Mouse (Mus musculus): ENCODE results near the gene Dennd6a. TPM values are rescaled to one million over a fixed set of nuclear protein-coding genes. Genes with fewer than 3 reads are reported as not detected.

Gene Dennd6a
- polyA plus RNA-seq, 1 experiment, result not detected

DNA sequence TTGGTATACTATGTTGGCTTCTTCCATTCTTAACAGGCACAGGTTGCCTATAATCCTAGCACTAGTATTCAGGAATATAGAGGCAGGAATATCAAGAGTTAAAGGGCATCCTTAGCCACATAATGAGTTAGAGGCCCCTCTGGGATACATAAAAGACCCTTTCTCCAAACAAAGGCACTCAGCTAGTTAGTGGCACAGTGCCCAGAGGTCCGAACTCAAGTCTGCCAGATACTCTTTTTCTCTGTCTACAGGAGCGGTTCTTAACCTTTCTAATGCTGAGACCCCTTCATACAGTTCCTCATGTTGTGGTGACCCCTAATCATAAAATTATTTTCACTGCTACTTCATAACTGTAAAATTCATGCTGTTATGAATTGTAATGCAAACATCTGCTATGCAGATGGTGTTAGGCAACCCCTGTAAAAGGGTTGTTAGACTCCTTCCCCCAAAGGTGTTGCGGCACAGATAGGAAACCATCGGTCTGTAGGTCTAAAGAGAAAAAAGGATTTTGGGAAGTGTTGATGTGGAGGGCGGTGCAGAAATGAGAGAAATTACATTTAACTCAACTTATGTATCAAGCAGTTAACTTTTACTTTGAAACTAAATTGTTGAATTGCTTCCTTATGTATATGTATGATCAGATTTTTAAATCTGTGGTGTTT is 72.5 kb downstream of the Dennd6a start:
- TF ChIP-seq POLR2A (IDR thresholded peaks at IDR 0.05; ENCODE audit: insufficient read depth, low read depth, low read length) (no peak), CTCF (IDR thresholded peaks at IDR 0.05; ENCODE audit: insufficient read depth, low read depth, low read length) (no peak)
- Histone ChIP-seq H3K4me1 (ENCODE audit: control insufficient read depth, insufficient read depth, low read length) (no peaks in the 10 kb centered on the region), H3K27ac (ENCODE audit: insufficient read depth, low read depth, low read length) (no peak overlapping the region), H3K4me3 (ENCODE audit: insufficient read depth, low read depth, low read length) (no peak overlapping the region)
- 43% methylated on average over 5 of the region's 5 CpGs for WGBS

DNA sequence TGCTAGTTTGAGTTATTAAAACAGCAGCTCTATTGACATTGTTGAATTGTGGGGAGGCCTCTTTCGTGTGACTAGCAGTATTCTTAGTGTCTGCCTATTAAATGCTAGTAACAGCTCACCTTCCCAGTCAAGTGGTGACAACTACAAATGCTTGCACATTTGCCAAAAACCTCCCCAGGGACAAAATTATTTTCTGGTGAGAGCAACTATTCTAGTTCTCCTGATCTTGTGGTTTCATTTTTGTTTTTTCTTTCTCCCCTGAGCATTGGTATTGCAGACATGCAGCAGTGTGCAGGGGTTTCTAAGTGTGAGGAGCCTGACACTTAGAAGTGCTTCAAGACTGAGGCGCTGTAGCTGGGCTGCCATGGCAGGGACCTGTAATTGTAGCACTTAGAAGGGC is 74.2 kb downstream of the Dennd6a start:
- WGBS, result 54% methylated on average over 2 of the region's 2 CpGs
- TF ChIP-seq POLR2A (IDR thresholded peaks at IDR 0.05; ENCODE audit: insufficient read depth, low read depth, low read length) (no peak), CTCF (IDR thresholded peaks at IDR 0.05; ENCODE audit: insufficient read depth, low read depth, low read length) (no peak)
- H3K4me1 ChIP-seq (ENCODE audit: control insufficient read depth, insufficient read depth, low read length), result no peaks in the 10 kb centered on the region
- H3K27ac ChIP-seq (ENCODE audit: insufficient read depth, low read depth, low read length), result no peak overlapping the region
- H3K4me3 ChIP-seq (ENCODE audit: insufficient read depth, low read depth, low read length), result no peak overlapping the region

DNA sequence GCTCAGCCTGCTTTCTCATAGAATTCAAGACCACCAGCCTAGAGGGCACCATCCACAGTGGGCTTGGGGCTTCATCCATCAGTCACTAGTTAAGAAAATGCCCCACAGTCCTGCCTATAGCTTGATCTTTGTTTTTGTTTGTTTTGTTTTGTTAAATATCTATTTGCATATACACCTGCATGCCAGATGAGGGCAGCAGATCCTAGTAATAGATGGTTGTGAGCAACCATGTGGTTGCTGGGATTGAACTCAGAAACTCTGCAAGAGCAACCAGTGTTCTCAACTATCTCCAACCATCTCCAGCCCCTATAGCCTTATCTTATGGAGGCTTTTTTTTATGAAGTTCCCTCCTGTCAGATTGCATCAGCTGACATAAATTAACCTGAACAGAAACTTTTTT is 78.2 kb downstream of the Dennd6a start:
- Histone ChIP-seq H3K4me3 (ENCODE audit: insufficient read depth, low read depth, low read length) (no peak overlapping the region), H3K4me1 (ENCODE audit: control insufficient read depth, insufficient read depth, low read length) (no peaks in the 10 kb centered on the region), H3K27ac (ENCODE audit: insufficient read depth, low read depth, low read length) (no peak overlapping the region)
- TF ChIP-seq CTCF (IDR thresholded peaks at IDR 0.05; ENCODE audit: insufficient read depth, low read depth, low read length) (no peak), POLR2A (IDR thresholded peaks at IDR 0.05; ENCODE audit: insufficient read depth, low read depth, low read length) (no peak)

DNA sequence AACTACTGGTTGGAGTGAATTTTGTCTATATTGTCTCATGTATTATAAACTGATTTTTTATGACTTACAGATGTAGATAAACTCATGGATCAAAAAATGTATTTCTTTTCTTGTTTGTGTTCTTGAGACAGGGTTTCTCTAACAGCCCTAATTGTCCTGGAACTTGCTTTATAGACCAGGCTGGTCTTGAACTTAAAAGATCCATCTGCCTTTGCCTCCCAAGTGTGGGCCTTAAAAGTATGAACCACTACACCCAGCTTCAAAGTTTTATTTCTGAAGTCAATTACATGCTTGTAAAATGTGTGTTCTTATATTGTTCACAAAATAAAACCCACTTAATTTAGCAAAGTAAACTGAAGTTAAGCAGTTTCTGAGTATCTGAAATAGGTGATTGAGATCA is 84.5 kb downstream of the Dennd6a start:
- Histone ChIP-seq H3K27ac (ENCODE audit: insufficient read depth, low read depth, low read length) (no peak overlapping the region), H3K4me1 (ENCODE audit: control insufficient read depth, insufficient read depth, low read length) (no peaks in the 10 kb centered on the region), H3K4me3 (ENCODE audit: insufficient read depth, low read depth, low read length) (no peak overlapping the region)
- TF ChIP-seq CTCF (IDR thresholded peaks at IDR 0.05; ENCODE audit: insufficient read depth, low read depth, low read length) (no peak), POLR2A (IDR thresholded peaks at IDR 0.05; ENCODE audit: insufficient read depth, low read depth, low read length) (no peak)

GRCm38 (mm10) chr14:26660233-26660632 is 86.6 kb downstream of the Dennd6a start:
- 93% methylated on average over 1 of the region's 1 CpGs for WGBS
- Histone ChIP-seq H3K4me3 (ENCODE audit: insufficient read depth, low read depth, low read length) (no peak overlapping the region), H3K4me1 (ENCODE audit: control insufficient read depth, insufficient read depth, low read length) (no peaks in the 10 kb centered on the region), H3K27ac (ENCODE audit: insufficient read depth, low read depth, low read length) (no peak overlapping the region)
- TF ChIP-seq CTCF (IDR thresholded peaks at IDR 0.05; ENCODE audit: insufficient read depth, low read depth, low read length) (no peak), POLR2A (IDR thresholded peaks at IDR 0.05; ENCODE audit: insufficient read depth, low read depth, low read length) (no peak)

DNA sequence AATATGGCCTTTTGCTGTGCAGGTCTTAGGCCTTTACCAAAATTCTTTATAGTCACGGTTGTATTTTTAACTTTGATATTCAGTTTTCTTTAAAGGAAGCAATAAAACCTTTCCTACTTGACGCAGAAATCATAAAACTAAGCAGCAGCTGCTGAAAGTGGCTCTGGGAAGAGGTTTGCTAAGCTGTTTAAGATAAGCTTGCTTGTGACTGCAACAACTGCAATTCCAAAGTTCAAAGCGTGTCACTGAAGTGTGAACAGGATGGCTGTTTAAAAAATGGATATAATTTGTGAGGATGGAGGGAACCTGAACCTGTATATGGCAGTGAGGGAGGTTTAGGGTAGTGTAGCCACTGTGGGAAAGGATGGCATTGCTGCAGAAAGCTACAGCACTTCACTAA is 88.4 kb downstream of the Dennd6a start:
- Histone ChIP-seq H3K4me3 (ENCODE audit: insufficient read depth, low read depth, low read length) (no peak overlapping the region), H3K4me1 (ENCODE audit: control insufficient read depth, insufficient read depth, low read length) (peaks cover 3% of the 10 kb centered on the region; the same call in 1 of the 2 replicates), H3K27ac (ENCODE audit: insufficient read depth, low read depth, low read length) (no peak overlapping the region)
- 91% methylated on average over 3 of the region's 3 CpGs for WGBS
- TF ChIP-seq POLR2A (IDR thresholded peaks at IDR 0.05; ENCODE audit: insufficient read depth, low read depth, low read length), result no peak
- no peak for TF ChIP-seq CTCF (IDR thresholded peaks at IDR 0.05; ENCODE audit: insufficient read depth, low read depth, low read length)

GRCm38 (mm10) chr14:26662488-26662887 is 88.8 kb downstream of the Dennd6a start:
- Histone ChIP-seq H3K4me3 (ENCODE audit: insufficient read depth, low read depth, low read length) (no peak overlapping the region), H3K4me1 (ENCODE audit: control insufficient read depth, insufficient read depth, low read length) (peaks cover 3% of the 10 kb centered on the region; the same call in 1 of the 2 replicates), H3K27ac (ENCODE audit: insufficient read depth, low read depth, low read length) (no peak overlapping the region)
- WGBS, result 93% methylated on average over 2 of the region's 2 CpGs
- no peak for TF ChIP-seq POLR2A (IDR thresholded peaks at IDR 0.05; ENCODE audit: insufficient read depth, low read depth, low read length)
- no peak for TF ChIP-seq CTCF (IDR thresholded peaks at IDR 0.05; ENCODE audit: insufficient read depth, low read depth, low read length)

- WGBS, result 90% methylated on average over 2 of the region's 2 CpGs
- TF ChIP-seq POLR2A (IDR thresholded peaks at IDR 0.05; ENCODE audit: insufficient read depth, low read depth, low read length) (no peak), CTCF (IDR thresholded peaks at IDR 0.05; ENCODE audit: insufficient read depth, low read depth, low read length) (no peak)
- H3K4me1 ChIP-seq (ENCODE audit: control insufficient read depth, insufficient read depth, low read length), result peaks cover 6% of the 10 kb centered on the region; the same call in 1 of the 2 replicates
- H3K4me3 ChIP-seq (ENCODE audit: insufficient read depth, low read depth, low read length), result no peak overlapping the region
- H3K27ac ChIP-seq (ENCODE audit: insufficient read depth, low read depth, low read length), result no peak overlapping the region
These were observed 90.2 kb downstream of the Dennd6a start for GRCm38 (mm10) chr14:26663851-26664250.

GRCm38 (mm10) chr14:26667991-26668370 is 94.3 kb downstream of the Dennd6a start:
- TF ChIP-seq CTCF (IDR thresholded peaks at IDR 0.05; ENCODE audit: insufficient read depth, low read depth, low read length) (no peak), POLR2A (IDR thresholded peaks at IDR 0.05; ENCODE audit: insufficient read depth, low read depth, low read length) (no peak)
- H3K27ac ChIP-seq (ENCODE audit: insufficient read depth, low read depth, low read length), result no peak overlapping the region
- WGBS, result 24% methylated on average over 6 of the region's 6 CpGs
- H3K4me1 ChIP-seq (ENCODE audit: control insufficient read depth, insufficient read depth, low read length), result peaks cover 6% of the 10 kb centered on the region; the same call in 1 of the 2 replicates
- peak overlapping the region; percentile 84 for H3K4me3 ChIP-seq (ENCODE audit: insufficient read depth, low read depth, low read length)

Data from olfactory bulb, adult 2 months (tissue).